Mouse (Mus musculus): Measurements from ENCODE around the gene Tm7sf3.

Tm7sf3 gene

GRCm38 (mm10) chr6:146642276-146643183 is at the start of gene Tm7sf3, which contains the start of gene Med21:
Gene Tm7sf3 (minus strand): TSS chr6:146642824.
Gene Med21 (plus strand): TSS chr6:146642547.
- DNase-seq (ENCODE audit: low spot score in 2 of 2): peak; percentile 96 to 97

DNA sequence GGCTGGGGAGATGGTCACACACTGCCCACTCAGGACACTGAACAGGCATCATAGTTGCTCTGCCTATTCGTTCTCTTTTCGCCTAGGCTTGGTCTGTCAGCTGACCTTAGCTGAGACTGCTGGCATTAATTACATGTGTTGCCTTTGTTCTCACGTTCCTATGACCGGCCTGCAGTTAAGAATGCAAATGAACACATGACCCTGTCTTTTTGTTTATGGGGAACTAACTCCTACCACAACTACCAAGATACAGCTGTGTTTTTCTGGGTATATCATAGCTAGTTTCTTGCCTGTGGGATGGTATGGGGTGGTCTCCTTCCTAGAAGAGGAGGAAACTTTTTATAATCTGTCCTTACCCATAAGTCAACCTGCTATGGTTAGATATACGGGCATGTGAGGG is 46.2 kb upstream of the Tm7sf3 start:
- no peak for DNase-seq (ENCODE audit: low spot score in 2 of 2)

- DNase-seq (ENCODE audit: low spot score in 2 of 2): no peak
Observed at GRCm38 (mm10) chr6:146688010-146688409, 45.4 kb upstream of the Tm7sf3 start.

DNA sequence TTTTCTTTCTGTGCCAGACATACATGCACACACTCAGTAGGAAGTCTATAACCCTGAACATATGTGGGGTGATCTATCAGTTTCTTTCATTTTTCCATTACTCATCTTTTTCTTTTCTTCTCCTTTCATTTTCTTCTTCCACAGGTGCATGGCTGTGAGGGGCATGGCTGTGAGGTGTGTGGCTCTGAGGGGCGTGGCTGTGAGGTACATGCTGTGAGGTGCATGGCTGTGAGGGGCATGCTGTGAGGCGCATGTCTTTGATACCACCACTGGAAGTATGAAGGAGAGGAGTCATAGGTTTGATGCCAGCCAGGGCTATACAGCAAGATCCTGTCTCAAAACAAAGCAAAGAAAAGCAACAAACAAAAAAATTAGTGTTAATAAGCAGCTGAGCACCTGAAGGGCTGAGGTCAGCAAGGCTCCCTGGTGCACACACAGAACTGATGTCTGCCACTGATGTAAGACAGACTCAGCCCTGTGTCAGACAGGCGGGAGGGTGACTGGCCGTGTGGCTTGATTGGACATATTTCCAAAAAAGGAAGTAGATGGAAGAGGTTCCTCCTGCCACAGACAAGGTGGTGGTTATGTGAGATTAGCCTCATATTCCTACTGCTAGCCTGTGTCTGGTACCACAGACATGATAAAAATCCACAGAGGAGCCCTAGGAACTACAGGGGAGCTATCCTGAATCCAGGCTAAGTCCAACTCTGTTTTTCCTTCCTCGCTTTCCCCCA is 44.0 kb upstream of the Tm7sf3 start:
- no peak for DNase-seq (ENCODE audit: low spot score in 2 of 2)

DNA sequence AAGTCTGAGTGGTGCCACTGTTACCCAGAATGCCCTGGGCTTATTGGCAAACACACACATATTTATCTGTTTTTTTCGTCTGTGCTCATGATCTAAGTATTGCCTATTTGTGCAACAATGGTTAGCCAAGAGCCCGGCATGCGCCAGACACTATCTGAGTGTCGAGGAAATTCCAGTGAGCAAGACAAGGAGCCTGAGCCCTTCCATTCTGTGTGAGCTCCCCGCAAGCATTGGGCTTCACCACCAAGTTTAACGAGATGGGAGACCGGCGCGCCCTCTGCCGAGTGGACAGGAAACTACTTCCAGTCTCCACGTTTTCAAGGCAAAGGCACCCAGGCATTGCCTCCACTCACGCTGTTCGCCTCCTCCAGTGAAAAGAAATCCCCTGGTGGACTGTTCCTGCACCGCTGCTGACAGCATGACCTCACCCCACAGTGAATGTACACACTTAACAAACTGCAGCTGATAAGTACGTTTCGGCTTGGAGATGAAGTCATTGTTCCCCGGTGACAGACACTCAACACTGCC is 43.2 kb upstream of the Tm7sf3 start:
- no peak for DNase-seq (ENCODE audit: low spot score in 2 of 2)

DNA sequence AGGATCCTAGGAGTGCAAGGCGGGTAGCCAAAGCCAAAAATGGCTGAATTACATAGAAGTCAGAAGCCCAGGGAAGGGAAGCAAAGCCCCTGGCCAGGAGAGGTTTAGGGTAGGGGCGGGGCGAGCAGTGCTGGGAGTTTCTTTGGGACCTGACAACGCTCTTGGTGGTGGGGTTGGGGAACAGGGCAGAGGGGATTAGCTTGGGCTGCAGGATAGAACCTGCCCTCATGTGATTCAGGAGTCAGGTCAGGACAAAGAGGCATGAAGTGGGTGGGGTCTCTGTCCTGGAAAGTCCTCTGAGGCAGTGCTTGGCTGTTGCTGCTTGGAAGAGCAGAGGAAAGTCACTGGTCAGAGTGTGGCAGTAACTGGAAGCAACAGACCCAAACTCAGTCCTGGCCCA is 41.3 kb upstream of the Tm7sf3 start:
- no peak for DNase-seq (ENCODE audit: low spot score in 2 of 2)

- DNase-seq (ENCODE audit: low spot score in 2 of 2): no peak
Observed at GRCm38 (mm10) chr6:146678136-146679070, 35.8 kb upstream of the Tm7sf3 start.

DNA sequence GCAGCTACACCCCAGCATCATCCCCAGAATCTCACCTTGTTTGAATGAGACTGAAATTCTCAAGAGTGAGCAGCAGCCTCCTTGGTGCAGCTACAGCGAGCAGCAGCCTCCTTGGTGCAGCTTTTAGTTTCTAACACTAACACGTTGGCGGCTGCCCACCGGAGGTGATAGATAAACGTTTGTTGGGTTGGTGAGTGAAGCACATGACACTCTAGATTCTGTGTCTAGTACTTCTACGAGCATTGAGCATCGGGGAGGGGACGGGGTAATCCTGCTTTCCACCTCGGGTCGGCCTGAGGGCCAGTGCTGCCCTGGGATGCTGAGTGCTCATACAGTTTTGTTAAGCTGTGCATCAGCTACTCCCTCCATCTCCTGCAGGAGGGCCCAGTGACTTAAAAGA is 34.3 kb upstream of the Tm7sf3 start:
- DNase-seq (ENCODE audit: low spot score in 2 of 2): no peak

- no peak for DNase-seq (ENCODE audit: low spot score in 2 of 2)
Observed at GRCm38 (mm10) chr6:146674881-146675536, 32.4 kb upstream of the Tm7sf3 start.

- DNase-seq (ENCODE audit: low spot score in 2 of 2): no peak
Observed at GRCm38 (mm10) chr6:146674420-146674819, 31.8 kb upstream of the Tm7sf3 start.

GRCm38 (mm10) chr6:146673696-146674095 is 31.1 kb upstream of the Tm7sf3 start:
- DNase-seq (ENCODE audit: low spot score in 2 of 2): no peak

DNA sequence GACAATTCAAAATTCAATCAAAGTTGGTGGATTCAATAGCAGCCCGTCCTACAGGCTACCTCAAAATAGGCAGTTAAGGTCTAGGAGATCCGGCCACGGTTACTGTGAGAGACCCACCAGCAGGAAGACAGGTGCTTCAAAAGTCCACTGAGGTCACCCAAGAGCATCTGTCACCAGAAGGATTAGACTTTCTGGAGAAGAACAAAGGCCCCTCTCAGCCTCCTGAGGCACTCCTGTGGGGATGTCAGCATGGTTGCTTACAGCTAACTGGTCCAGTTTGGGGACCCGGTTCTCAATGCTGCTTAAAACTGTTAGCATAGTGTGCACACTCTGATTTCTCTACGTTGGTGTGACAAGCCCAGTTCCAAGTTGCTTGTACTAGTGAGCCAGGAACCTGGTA is 29.5 kb upstream of the Tm7sf3 start:
- no peak for DNase-seq (ENCODE audit: low spot score in 2 of 2)

DNA sequence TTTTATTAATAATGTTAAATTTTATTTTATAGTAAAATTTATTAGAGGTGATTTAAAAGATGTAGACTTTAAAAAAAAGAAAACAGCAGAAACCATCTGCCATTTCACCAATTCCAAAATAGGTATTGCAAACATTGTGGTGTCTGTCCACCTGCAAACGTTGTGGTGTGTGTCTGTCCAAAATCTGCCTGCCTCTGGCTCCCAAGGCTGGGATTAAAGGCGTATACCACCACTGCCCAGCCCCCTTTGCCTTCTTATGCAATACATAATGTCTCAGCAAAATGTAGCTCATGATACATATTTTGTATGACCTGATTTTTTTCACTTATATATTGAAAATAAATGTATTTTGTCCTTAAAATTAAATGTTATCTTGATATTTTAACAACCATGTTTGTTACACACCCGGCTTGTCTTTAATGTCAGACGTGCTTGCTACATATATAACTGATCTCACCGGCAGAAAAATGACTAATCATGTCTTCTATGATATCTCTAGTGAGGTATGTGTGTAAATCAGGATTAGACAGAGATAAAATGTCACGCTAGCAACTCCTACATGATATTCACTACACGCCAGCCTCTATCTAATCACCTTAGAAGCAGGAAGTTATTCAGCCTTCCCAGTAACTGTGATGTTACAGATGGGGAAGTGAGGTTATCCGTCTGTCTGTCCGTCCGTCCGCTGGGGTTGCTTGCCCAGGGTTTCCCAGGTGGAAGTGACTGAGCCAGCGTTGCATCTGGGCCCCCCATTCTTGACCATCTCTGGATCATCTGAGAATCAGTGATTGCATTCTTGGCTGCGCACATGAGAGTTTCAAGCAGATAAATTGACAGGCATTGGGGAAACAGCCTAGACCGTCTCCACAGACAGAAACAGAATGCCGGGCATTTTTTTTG is 28.6 kb upstream of the Tm7sf3 start:
- DNase-seq (ENCODE audit: low spot score in 2 of 2): no peak

GRCm38 (mm10) chr6:146668606-146669005 is 26.0 kb upstream of the Tm7sf3 start:
- DNase-seq (ENCODE audit: low spot score in 2 of 2): no peak

DNA sequence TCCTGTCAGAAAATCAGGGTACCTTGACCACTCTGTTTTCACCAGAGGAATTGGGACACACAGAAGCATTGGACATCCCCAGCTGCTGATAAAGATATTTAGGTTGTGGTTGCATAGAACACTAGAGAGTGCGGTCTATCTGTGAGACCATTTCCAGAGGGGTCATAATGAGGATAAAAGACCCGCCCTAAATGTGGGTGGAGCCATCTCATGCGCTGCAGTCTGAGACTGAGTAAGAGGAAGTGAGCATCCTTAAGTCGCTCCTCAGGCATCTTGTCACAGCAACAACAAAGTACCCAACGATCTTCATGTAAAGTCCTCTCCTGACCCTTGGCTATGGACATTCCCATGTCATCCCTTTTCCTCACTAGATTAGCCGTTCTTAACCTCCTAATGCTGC is 24.2 kb upstream of the Tm7sf3 start:
- no peak for DNase-seq (ENCODE audit: low spot score in 2 of 2)

GRCm38 (mm10) chr6:146665408-146665807 is 22.8 kb upstream of the Tm7sf3 start:
- DNase-seq (ENCODE audit: low spot score in 2 of 2): no peak

DNA sequence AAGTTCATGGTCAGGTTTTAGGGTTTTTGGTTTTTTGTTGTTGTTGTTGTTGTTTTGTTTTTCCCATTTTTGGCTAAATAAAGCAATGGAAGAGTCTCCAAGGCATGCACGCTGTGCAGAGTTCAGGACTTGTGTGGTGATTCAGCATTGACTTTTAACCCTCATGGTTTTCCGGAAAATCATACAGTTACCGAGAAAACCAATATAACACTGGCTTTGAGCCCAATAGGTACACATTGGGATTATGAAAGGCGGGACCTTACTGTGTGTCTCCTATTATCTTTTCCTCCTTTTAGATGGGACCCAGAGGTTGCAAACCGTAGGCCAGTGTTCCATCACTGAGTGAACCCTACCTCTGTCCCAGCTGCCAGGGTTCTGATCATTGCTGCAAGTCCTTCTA is 22.3 kb upstream of the Tm7sf3 start:
- no peak for DNase-seq (ENCODE audit: low spot score in 2 of 2)

DNA sequence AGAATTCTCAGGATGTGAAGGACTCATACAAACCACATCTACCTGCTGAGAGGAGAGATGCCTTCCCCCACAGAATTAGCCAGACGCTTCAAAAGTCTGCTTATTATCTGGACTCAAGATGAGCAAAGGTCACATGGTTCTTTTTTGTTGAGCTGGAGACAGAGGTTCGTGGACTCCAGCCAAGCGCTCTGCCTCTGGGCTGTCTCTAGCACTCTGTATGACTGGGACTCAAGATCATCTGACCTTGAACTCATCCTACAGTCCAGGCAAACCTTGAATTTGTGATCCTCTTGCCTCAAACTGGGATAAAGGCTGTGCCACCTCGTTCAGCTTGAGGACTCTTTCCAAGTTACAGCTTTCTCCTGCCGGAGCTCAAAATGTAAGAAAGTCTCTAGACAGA is 21.5 kb upstream of the Tm7sf3 start:
- no peak for DNase-seq (ENCODE audit: low spot score in 2 of 2)

- peak in 1 of 2 experiments; percentile 52 for DNase-seq (ENCODE audit: low spot score in 2 of 2)
Observed at GRCm38 (mm10) chr6:146662679-146663078, 20.1 kb upstream of the Tm7sf3 start.

- DNase-seq (ENCODE audit: low spot score in 2 of 2): no peak
Observed at GRCm38 (mm10) chr6:146661655-146662054, 19.0 kb upstream of the Tm7sf3 start.
